Mouse (Mus musculus): Measurements from ENCODE around the gene Gm525. TPM values are rescaled to one million over a fixed set of nuclear protein-coding genes. Genes with fewer than 3 reads are reported as not detected.
A peak's percentile ranks its signal among the peaks of the same experiment; 100 is the strongest.

Gm525 gene
- polyA plus RNA-seq, 1 experiment from 2014 or later: 2.1 TPM

DNA sequence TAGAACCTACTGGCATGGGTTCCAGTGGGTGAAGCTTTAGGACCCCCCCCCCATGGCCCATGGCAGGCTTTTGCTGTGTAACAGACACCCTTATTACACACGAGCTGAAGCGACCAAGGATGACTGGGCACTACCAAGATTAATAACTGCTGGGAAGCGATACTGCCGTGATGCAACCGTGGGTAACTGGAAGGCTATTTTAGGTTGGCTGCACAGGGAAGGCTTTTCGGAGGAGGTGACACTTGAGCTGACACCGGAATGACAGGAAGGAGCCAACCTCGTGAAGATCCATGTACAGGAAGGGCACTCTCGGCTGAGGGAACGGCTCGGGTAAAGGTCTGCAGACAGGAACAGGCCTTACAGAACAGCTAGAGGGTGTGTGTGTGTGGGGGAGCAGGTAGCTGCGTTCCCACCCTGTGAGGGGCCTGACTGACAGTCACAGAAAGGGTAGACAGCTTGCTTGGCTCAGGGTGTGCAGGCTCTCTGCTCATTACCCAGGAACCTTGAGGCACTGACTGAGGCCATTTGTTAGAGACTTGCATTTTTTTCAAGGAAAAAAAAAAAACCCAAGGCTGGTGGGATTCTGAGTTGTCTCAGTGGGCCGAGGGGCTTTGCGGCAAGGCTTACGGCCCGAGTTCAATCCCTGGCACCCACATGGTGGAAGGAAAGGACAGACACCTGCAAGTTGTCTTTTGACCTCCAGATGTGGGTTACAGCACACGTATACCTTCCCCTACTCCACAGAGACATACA lies 24.6 kb downstream of the Gm525 start:
- no peak overlapping the region for H3K9ac ChIP-seq (ENCODE audit: low read length)
- H3K4me1 ChIP-seq (ENCODE audit: control insufficient read depth, insufficient read depth, low read length): peaks cover 11% of the 10 kb centered on the region; the same call in 1 of the 2 replicates
- 81% methylated on average over 17 of the region's 17 CpGs for WGBS
- H3K4me3 ChIP-seq (replicated peaks; ENCODE audit: low read length): no peak overlapping the region
- no peak overlapping the region for H3K27ac ChIP-seq (ENCODE audit: low read length)
- no peaks in the 10 kb centered on the region for H3K27me3 ChIP-seq (ENCODE audit: control insufficient read depth, insufficient read depth, low read length)
- no peaks in the 10 kb centered on the region for H3K36me3 ChIP-seq (ENCODE audit: control insufficient read depth, insufficient read depth, low read length)
- no peaks in the 10 kb centered on the region for H3K9me3 ChIP-seq (replicated peaks; ENCODE audit: control insufficient read depth, low read length)
- no peak overlapping the region for H3K4me2 ChIP-seq (ENCODE audit: low read depth, low read length)
- ATAC-seq (ENCODE audit: insufficient read depth, low FRiP score): no peak

DNA sequence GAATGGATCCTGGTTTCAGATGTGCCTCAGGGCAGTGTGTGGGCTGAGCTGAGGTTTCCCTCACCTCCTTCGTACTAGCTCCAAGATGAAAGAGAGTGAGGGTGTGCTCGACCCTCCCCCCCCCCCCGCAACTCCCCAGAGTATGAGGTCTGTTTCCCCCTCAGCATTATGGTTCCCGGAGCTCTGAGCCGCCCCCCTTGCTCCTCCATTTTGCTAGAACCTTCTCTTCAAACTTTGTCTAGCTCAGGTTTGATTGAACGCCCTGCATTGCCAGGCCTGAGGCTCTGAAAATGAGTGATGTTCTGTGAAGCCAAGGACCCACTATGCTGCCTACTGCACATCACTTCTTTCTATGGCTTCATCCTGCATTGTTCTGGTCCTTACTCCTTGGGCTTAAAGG lies 25.3 kb downstream of the Gm525 start:
- H3K4me2 ChIP-seq (ENCODE audit: low read depth, low read length): no peak overlapping the region
- H3K4me3 ChIP-seq (replicated peaks; ENCODE audit: low read length): no peak overlapping the region
- no peaks in the 10 kb centered on the region for H3K27me3 ChIP-seq (ENCODE audit: control insufficient read depth, insufficient read depth, low read length)
- no peaks in the 10 kb centered on the region for H3K36me3 ChIP-seq (ENCODE audit: control insufficient read depth, insufficient read depth, low read length)
- H3K9ac ChIP-seq (ENCODE audit: low read length): no peak overlapping the region
- H3K27ac ChIP-seq (ENCODE audit: low read length): no peak overlapping the region
- no peak for ATAC-seq (ENCODE audit: insufficient read depth, low FRiP score)
- H3K9me3 ChIP-seq (replicated peaks; ENCODE audit: control insufficient read depth, low read length): no peaks in the 10 kb centered on the region
- WGBS: 65% methylated on average over 5 of the region's 6 CpGs
- H3K4me1 ChIP-seq (ENCODE audit: control insufficient read depth, insufficient read depth, low read length): peaks cover 11% of the 10 kb centered on the region; the same call in 1 of the 2 replicates

DNA sequence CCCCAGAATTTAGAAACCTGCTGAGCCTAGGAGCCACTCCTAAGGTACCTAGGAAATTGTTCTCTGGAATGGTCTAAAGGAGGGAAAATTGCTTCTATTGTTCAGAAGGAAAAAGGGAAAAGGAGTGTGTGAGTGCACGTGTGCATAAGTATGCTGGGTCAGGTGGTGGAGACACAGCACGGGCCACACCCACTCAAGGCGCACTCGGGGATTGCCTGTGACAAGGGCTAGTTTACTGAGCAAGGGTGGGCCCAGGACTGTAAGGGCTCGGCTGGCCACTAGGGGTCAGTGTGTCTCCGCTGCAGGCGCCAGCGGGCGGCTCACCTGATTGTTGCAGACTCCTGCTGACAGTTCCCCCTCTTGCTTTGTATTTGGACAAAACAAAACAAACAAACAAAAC lies 26.8 kb downstream of the Gm525 start:
- peak overlapping the region; percentile 70 for H3K4me2 ChIP-seq (ENCODE audit: low read depth, low read length)
- no peaks in the 10 kb centered on the region for H3K9me3 ChIP-seq (replicated peaks; ENCODE audit: control insufficient read depth, low read length)
- 2% methylated on average over 9 of the region's 9 CpGs for WGBS
- H3K36me3 ChIP-seq (ENCODE audit: control insufficient read depth, insufficient read depth, low read length): no peaks in the 10 kb centered on the region
- H3K27ac ChIP-seq (ENCODE audit: low read length): no peak overlapping the region
- H3K9ac ChIP-seq (ENCODE audit: low read length): peak overlapping the region; percentile 67
- no peaks in the 10 kb centered on the region for H3K27me3 ChIP-seq (ENCODE audit: control insufficient read depth, insufficient read depth, low read length)
- peak overlapping the region; percentile 46 for H3K4me3 ChIP-seq (replicated peaks; ENCODE audit: low read length)
- peak; percentile 92 for ATAC-seq (ENCODE audit: insufficient read depth, low FRiP score)
- peaks cover 11% of the 10 kb centered on the region; the same call in 1 of the 2 replicates for H3K4me1 ChIP-seq (ENCODE audit: control insufficient read depth, insufficient read depth, low read length)

DNA sequence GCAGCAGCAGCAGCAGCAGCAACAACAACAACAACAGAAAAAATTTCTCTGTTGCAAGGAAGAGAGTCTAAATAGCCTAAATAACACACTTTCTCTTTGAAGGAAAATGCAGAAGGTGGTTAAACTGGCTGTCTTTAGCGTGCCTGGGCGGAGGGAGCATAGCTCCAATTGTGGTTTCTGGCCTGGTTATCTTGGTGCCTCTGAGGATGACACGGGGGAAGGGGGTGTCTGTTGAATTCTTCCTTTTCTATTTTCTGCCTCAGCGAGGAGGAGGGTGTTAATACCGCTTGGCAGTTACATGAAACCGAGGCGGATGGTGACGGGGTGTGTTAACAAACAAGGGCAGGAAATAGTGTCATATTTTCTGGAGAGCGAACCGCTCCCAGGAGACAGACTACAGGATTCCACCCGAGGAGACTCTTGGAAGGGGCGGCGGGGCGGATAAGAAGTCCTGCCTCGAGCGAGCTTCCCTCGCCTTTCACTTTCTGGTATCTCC lies 27.2 kb downstream of the Gm525 start:
- Histone ChIP-seq H3K4me2 (ENCODE audit: low read depth, low read length) (peak overlapping the region; percentile 70), H3K36me3 (ENCODE audit: control insufficient read depth, insufficient read depth, low read length) (no peaks in the 10 kb centered on the region), H3K27ac (ENCODE audit: low read length) (no peak overlapping the region), H3K27me3 (ENCODE audit: control insufficient read depth, insufficient read depth, low read length) (no peaks in the 10 kb centered on the region), H3K9ac (ENCODE audit: low read length) (peak overlapping the region; percentile 67), H3K4me1 (ENCODE audit: control insufficient read depth, insufficient read depth, low read length) (peaks cover 11% of the 10 kb centered on the region; the same call in 1 of the 2 replicates), H3K4me3 (replicated peaks; ENCODE audit: low read length) (peak overlapping the region; percentile 46), H3K9me3 (replicated peaks; ENCODE audit: control insufficient read depth, low read length) (no peaks in the 10 kb centered on the region)
- ATAC-seq (ENCODE audit: insufficient read depth, low FRiP score): no peak
- WGBS: 23% methylated on average over 17 of the region's 17 CpGs

DNA sequence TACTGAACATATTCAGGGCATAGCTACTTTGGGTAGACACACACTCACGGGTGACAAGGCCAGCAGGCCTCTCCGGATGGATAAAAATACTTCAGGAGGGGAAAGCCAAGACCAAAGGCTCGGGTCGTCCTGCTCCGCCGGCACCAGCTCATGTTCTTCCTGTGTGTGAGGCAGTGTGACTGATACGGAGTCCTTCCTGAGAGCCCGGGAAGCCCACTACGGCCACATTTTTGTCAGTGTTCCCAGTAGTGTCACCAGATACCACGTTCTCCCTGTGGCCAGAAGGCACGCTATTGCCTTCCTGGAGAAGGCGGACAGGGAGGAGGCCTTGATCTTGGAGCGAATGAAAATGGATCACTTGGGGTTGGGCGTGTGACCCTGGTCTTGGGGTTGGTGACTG lies 29.5 kb downstream of the Gm525 start:
- Histone ChIP-seq H3K27ac (ENCODE audit: low read length) (no peak overlapping the region), H3K27me3 (ENCODE audit: control insufficient read depth, insufficient read depth, low read length) (no peaks in the 10 kb centered on the region), H3K4me1 (ENCODE audit: control insufficient read depth, insufficient read depth, low read length) (peaks cover 11% of the 10 kb centered on the region; the same call in 1 of the 2 replicates), H3K36me3 (ENCODE audit: control insufficient read depth, insufficient read depth, low read length) (no peaks in the 10 kb centered on the region), H3K4me2 (ENCODE audit: low read depth, low read length) (no peak overlapping the region), H3K4me3 (replicated peaks; ENCODE audit: low read length) (no peak overlapping the region), H3K9me3 (replicated peaks; ENCODE audit: control insufficient read depth, low read length) (no peaks in the 10 kb centered on the region), H3K9ac (ENCODE audit: low read length) (no peak overlapping the region)
- 85% methylated on average over 14 of the region's 14 CpGs for WGBS
- no peak for ATAC-seq (ENCODE audit: insufficient read depth, low FRiP score)

DNA sequence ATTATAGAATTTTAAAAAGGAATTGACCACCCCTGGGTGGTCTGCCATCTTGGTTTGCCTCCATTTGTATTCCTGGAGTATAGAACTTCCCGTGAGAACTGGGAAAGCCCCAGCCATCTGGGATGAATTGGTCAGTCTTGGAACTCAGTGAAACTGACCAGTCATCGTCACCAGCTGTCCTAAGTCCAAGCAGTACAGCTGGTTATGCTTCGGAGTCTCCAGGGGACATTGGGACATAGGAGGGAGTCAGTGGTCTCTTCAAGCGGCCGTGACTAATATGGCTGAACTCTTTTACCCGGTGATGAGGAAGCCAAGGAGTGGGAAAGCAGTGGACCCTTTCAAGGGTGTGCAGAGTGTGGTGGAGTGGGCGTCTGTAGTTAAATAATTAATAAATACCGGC lies 31.6 kb downstream of the Gm525 start:
- Histone ChIP-seq H3K27ac (ENCODE audit: low read length) (no peak overlapping the region), H3K4me1 (ENCODE audit: control insufficient read depth, insufficient read depth, low read length) (peaks cover 11% of the 10 kb centered on the region; the same call in 1 of the 2 replicates), H3K9me3 (replicated peaks; ENCODE audit: control insufficient read depth, low read length) (no peaks in the 10 kb centered on the region), H3K27me3 (ENCODE audit: control insufficient read depth, insufficient read depth, low read length) (no peaks in the 10 kb centered on the region), H3K4me3 (replicated peaks; ENCODE audit: low read length) (no peak overlapping the region), H3K9ac (ENCODE audit: low read length) (no peak overlapping the region), H3K36me3 (ENCODE audit: control insufficient read depth, insufficient read depth, low read length) (no peaks in the 10 kb centered on the region), H3K4me2 (ENCODE audit: low read depth, low read length) (no peak overlapping the region)
- WGBS: 92% methylated on average over 8 of the region's 8 CpGs
- ATAC-seq (ENCODE audit: insufficient read depth, low FRiP score): no peak

DNA sequence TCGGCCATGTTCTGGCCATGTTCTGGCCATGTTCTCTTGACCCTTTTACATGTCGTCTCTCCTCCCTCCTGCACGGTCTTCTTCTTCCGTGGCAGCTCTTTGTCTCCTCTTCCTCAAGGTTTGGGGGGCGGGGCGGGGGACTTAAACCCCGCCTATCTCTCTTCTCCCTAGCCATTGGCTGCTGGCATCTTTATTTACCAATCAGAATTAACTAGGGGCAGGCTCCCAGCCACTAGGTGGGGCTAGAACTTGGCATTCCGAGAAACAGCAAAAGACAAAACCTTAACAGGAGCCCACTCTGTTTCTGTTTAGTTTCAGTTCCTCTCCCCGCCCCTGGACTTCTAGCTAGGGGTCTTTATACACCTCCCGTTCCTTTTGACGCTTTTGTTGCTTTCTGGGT lies 32.2 kb downstream of the Gm525 start:
- no peaks in the 10 kb centered on the region for H3K36me3 ChIP-seq (ENCODE audit: control insufficient read depth, insufficient read depth, low read length)
- H3K4me1 ChIP-seq (ENCODE audit: control insufficient read depth, insufficient read depth, low read length): peaks cover 8% of the 10 kb centered on the region; the same call in 1 of the 2 replicates
- 82% methylated on average over 11 of the region's 11 CpGs for WGBS
- H3K9me3 ChIP-seq (replicated peaks; ENCODE audit: control insufficient read depth, low read length): no peaks in the 10 kb centered on the region
- H3K27ac ChIP-seq (ENCODE audit: low read length): no peak overlapping the region
- no peaks in the 10 kb centered on the region for H3K27me3 ChIP-seq (ENCODE audit: control insufficient read depth, insufficient read depth, low read length)
- H3K4me3 ChIP-seq (replicated peaks; ENCODE audit: low read length): no peak overlapping the region
- no peak overlapping the region for H3K4me2 ChIP-seq (ENCODE audit: low read depth, low read length)
- H3K9ac ChIP-seq (ENCODE audit: low read length): no peak overlapping the region
- ATAC-seq (ENCODE audit: insufficient read depth, low FRiP score): no peak

DNA sequence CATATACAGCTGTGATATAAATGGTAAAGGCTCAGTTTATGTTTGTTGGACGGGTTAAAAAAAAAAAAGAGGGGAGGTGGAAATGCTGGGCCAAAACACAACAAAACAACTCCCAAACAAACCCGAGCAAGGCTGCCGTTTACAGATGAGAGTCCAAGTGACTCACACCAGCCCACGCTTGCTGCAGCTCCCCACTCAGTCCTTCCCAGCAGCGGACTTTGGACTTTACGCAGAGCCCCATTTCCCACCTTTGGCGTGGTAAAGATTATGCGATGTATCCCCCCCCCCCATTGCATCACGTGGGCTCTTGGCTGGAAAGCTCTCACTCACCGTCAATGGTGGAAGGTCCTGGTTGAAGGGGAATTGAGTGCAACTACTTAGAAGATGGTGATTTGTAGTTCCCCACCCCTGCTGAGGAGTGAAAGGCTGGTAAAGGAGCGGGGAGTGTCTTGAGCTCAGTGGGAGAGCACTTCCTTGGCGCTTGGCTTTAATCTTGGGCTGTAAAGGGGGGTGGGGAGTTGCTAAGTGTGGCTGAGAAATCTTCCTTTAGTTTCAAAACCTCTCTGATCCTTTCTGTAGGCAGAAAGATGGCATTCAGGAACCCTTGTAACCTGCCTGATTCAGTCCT lies 33.7 kb downstream of the Gm525 start:
- no peaks in the 10 kb centered on the region for H3K9me3 ChIP-seq (replicated peaks; ENCODE audit: control insufficient read depth, low read length)
- H3K36me3 ChIP-seq (ENCODE audit: control insufficient read depth, insufficient read depth, low read length): no peaks in the 10 kb centered on the region
- no peak overlapping the region for H3K9ac ChIP-seq (ENCODE audit: low read length)
- 24% methylated on average over 12 of the region's 12 CpGs for WGBS
- no peaks in the 10 kb centered on the region for H3K4me1 ChIP-seq (ENCODE audit: control insufficient read depth, insufficient read depth, low read length)
- no peak for ATAC-seq (ENCODE audit: insufficient read depth, low FRiP score)
- no peak overlapping the region for H3K4me3 ChIP-seq (replicated peaks; ENCODE audit: low read length)
- no peaks in the 10 kb centered on the region for H3K27me3 ChIP-seq (ENCODE audit: control insufficient read depth, insufficient read depth, low read length)
- H3K27ac ChIP-seq (ENCODE audit: low read length): no peak overlapping the region
- H3K4me2 ChIP-seq (ENCODE audit: low read depth, low read length): no peak overlapping the region

DNA sequence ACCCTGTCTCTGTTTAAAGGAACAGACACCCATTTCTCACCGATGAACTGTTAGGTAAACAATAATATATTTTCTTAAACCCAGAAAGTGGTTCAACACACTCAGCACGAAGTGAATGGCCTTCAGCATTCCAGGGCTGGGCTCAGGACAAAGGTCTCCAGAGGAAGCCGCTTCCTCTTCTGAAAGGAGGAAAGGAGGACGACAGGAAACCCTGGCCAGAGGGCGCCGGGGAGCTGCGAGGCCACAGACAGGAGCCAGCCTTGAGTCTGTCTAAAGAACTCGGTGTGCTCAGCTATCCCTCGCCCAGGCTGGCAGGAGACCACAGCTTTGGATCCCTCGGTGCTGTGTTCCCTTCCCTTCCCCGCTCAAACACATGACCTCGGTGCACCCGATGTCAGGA lies 50.8 kb downstream of the Gm525 start:
- no peaks in the 10 kb centered on the region for H3K36me3 ChIP-seq (ENCODE audit: control insufficient read depth, insufficient read depth, low read length)
- H3K9ac ChIP-seq (ENCODE audit: low read length): 0 out of 2 replicates have a peak overlapping the region, but pooled peaks have one; percentile 20
- no peak for ATAC-seq (ENCODE audit: insufficient read depth, low FRiP score)
- no peak overlapping the region for H3K4me3 ChIP-seq (replicated peaks; ENCODE audit: low read length)
- H3K4me2 ChIP-seq (ENCODE audit: low read depth, low read length): no peak overlapping the region
- H3K4me1 ChIP-seq (ENCODE audit: control insufficient read depth, insufficient read depth, low read length): 0 out of 2 replicates have a peak, but pooled peaks cover 4% of the 10 kb centered on the region
- no peaks in the 10 kb centered on the region for H3K9me3 ChIP-seq (replicated peaks; ENCODE audit: control insufficient read depth, low read length)
- H3K27me3 ChIP-seq (ENCODE audit: control insufficient read depth, insufficient read depth, low read length): no peaks in the 10 kb centered on the region
- no peak overlapping the region for H3K27ac ChIP-seq (ENCODE audit: low read length)
- WGBS: 12% methylated on average over 13 of the region's 13 CpGs

All from stomach, embryonic 16.5 days (tissue).